Mouse (Mus musculus): ENCODE results near the gene Cyp4f16. TPM values are rescaled to one million over a fixed set of nuclear protein-coding genes. Genes with fewer than 3 reads are reported as not detected.
A peak's percentile ranks its signal among the peaks of the same experiment; 100 is the strongest.
"Not testable (repeated sequence)": the region's sequence is repeated elsewhere in the genome, so short reads cannot be mapped to it uniquely, and the experiment has no call there.

Cyp4f16 gene
- polyA plus RNA-seq (2015; fragmentation: Nextera tagmentation; extraction: Ambion mirVana), result 17.0 and 18.6 TPM in 2 replicates

- H3K4me2 ChIP-seq, result peak within 1 kb of the TSS; percentile 75
- H3K9ac ChIP-seq, result peak within 1 kb of the TSS; percentile 78
- not testable (repeated sequence) for H3K36me3 ChIP-seq; H3K27me3 ChIP-seq (replicated peaks); H3K9me3 ChIP-seq
- H3K27ac ChIP-seq (replicated peaks), result peak within 1 kb of the TSS; percentile 73
- ATAC-seq (ENCODE audit: extremely low read depth, insufficient number of reproducible peaks, low FRiP score, low TSS enrichment), result peak; percentile 82
- H3K4me3 ChIP-seq, result peak within 1 kb of the TSS; percentile 61
- peaks cover 21% of the 10 kb centered on the region for H3K4me1 ChIP-seq
- WGBS, result 3% methylated on average over 5 of the region's 5 CpGs
Measured at GRCm38 (mm10) chr17:32536051-32536866, at the start of gene Cyp4f16. Gene Cyp4f16, plus strand, starts transcription at chr17:32536558.

- Histone ChIP-seq H3K4me1 (peaks cover 6% of the 10 kb centered on the region), H3K9me3 (no peaks in the 10 kb centered on the region), H3K4me3 (peak overlapping the region; percentile 42), H3K9ac (peak overlapping the region; percentile 54), H3K27me3 (replicated peaks) (peaks cover 25% of the 10 kb centered on the region), H3K36me3 (no peaks in the 10 kb centered on the region), H3K27ac (replicated peaks) (no peak overlapping the region), H3K4me2 (peak overlapping the region; percentile 64)
- WGBS, result 7% methylated on average over 30 of the region's 30 CpGs
- no peak for ATAC-seq (ENCODE audit: extremely low read depth, insufficient number of reproducible peaks, low FRiP score, low TSS enrichment)
Measured at GRCm38 (mm10) chr17:32492349-32492980, 43.9 kb upstream of the Cyp4f16 start.

GRCm38 (mm10) chr17:32494601-32495000 is 41.8 kb upstream of the Cyp4f16 start:
- 50% methylated on average over 1 of the region's 1 CpGs for WGBS
- no peak for ATAC-seq (ENCODE audit: extremely low read depth, insufficient number of reproducible peaks, low FRiP score, low TSS enrichment)

GRCm38 (mm10) chr17:32500511-32500910 is 35.8 kb upstream of the Cyp4f16 start:
- not testable (repeated sequence) for H3K27me3 ChIP-seq (replicated peaks)

More at GRCm38 (mm10) chr17:32494601-32495000, 41.8 kb upstream of the Cyp4f16 start:
- Histone ChIP-seq H3K4me3 (no peak overlapping the region), H3K27me3 (replicated peaks) (peaks cover 23% of the 10 kb centered on the region), H3K9me3 (no peaks in the 10 kb centered on the region), H3K4me1 (peaks cover 6% of the 10 kb centered on the region), H3K4me2 (no peak overlapping the region), H3K27ac (replicated peaks) (no peak overlapping the region), H3K9ac (no peak overlapping the region), H3K36me3 (no peaks in the 10 kb centered on the region)

GRCm38 (mm10) chr17:32501051-32501450 is 35.3 kb upstream of the Cyp4f16 start:
- no peaks in the 10 kb centered on the region for H3K36me3 ChIP-seq
- H3K9me3 ChIP-seq, result no peaks in the 10 kb centered on the region
- H3K27ac ChIP-seq (replicated peaks), result 0 out of 2 replicates have a peak overlapping the region, but pooled peaks have one; percentile 41
- H3K4me1 ChIP-seq, result peaks cover 33% of the 10 kb centered on the region
- H3K4me3 ChIP-seq, result no peak overlapping the region
- WGBS, result 50% methylated on average over 3 of the region's 3 CpGs
- H3K27me3 ChIP-seq (replicated peaks), result no peaks in the 10 kb centered on the region
- ATAC-seq (ENCODE audit: extremely low read depth, insufficient number of reproducible peaks, low FRiP score, low TSS enrichment), result no peak
- no peak overlapping the region for H3K9ac ChIP-seq
- H3K4me2 ChIP-seq, result no peak overlapping the region

More at GRCm38 (mm10) chr17:32500511-32500910, 35.8 kb upstream of the Cyp4f16 start:
- ATAC-seq (ENCODE audit: extremely low read depth, insufficient number of reproducible peaks, low FRiP score, low TSS enrichment); H3K27ac ChIP-seq (replicated peaks); H3K4me2 ChIP-seq; H3K36me3 ChIP-seq; H3K4me3 ChIP-seq; H3K9me3 ChIP-seq; H3K9ac ChIP-seq: not testable (repeated sequence)
- peaks cover 30% of the 10 kb centered on the region for H3K4me1 ChIP-seq
- WGBS, result 77% methylated on average over 4 of the region's 4 CpGs

GRCm38 (mm10) chr17:32503111-32503510 is 33.2 kb upstream of the Cyp4f16 start:
- WGBS, result 62% methylated on average over 2 of the region's 2 CpGs
- Histone ChIP-seq H3K4me2 (no peak overlapping the region), H3K9me3 (no peaks in the 10 kb centered on the region), H3K27ac (replicated peaks) (no peak overlapping the region), H3K9ac (no peak overlapping the region), H3K4me3 (no peak overlapping the region), H3K4me1 (peaks cover 45% of the 10 kb centered on the region), H3K36me3 (no peaks in the 10 kb centered on the region), H3K27me3 (replicated peaks) (no peaks in the 10 kb centered on the region)
- ATAC-seq (ENCODE audit: extremely low read depth, insufficient number of reproducible peaks, low FRiP score, low TSS enrichment), result no peak

GRCm38 (mm10) chr17:32505851-32506728 is 30.3 kb upstream of the Cyp4f16 start, which contains the start of gene Cyp4f17:
Gene Cyp4f17, plus strand, starts transcription at chr17:32506050.
- Histone ChIP-seq H3K27me3 (replicated peaks) (no peaks in the 10 kb centered on the region), H3K4me3 (peak within 1 kb of the TSS; percentile 64), H3K9me3 (no peaks in the 10 kb centered on the region), H3K36me3 (peaks cover 14% of the 10 kb centered on the region), H3K4me2 (peak within 1 kb of the TSS; percentile 91), H3K9ac (peak within 1 kb of the TSS; percentile 81), H3K27ac (replicated peaks) (peak within 1 kb of the TSS; percentile 92), H3K4me1 (peaks cover 40% of the 10 kb centered on the region)
- ATAC-seq (ENCODE audit: extremely low read depth, insufficient number of reproducible peaks, low FRiP score, low TSS enrichment), result peak; percentile 81
- WGBS, result 1% methylated on average over 30 of the region's 30 CpGs

- no peak for ATAC-seq (ENCODE audit: extremely low read depth, insufficient number of reproducible peaks, low FRiP score, low TSS enrichment)
- Histone ChIP-seq H3K4me2 (peak overlapping the region; percentile 91), H3K27me3 (replicated peaks) (no peaks in the 10 kb centered on the region), H3K4me3 (peak overlapping the region; percentile 64), H3K27ac (replicated peaks) (peak overlapping the region; percentile 92), H3K9ac (peak overlapping the region; percentile 81), H3K36me3 (peaks cover 14% of the 10 kb centered on the region), H3K4me1 (peaks cover 33% of the 10 kb centered on the region), H3K9me3 (no peaks in the 10 kb centered on the region)
- 43% methylated on average over 9 of the region's 9 CpGs for WGBS
Measured at GRCm38 (mm10) chr17:32506729-32507245, 29.6 kb upstream of the Cyp4f16 start.

- no peak overlapping the region for H3K9ac ChIP-seq
- no peak overlapping the region for H3K4me3 ChIP-seq
- no peaks in the 10 kb centered on the region for H3K9me3 ChIP-seq
- no peak overlapping the region for H3K27ac ChIP-seq (replicated peaks)
- ATAC-seq (ENCODE audit: extremely low read depth, insufficient number of reproducible peaks, low FRiP score, low TSS enrichment), result no peak
- H3K4me2 ChIP-seq, result no peak overlapping the region
- H3K4me1 ChIP-seq, result no peaks in the 10 kb centered on the region
- H3K27me3 ChIP-seq (replicated peaks), result no peaks in the 10 kb centered on the region
- 73% methylated on average over 5 of the region's 5 CpGs for WGBS
- H3K36me3 ChIP-seq, result peaks cover 14% of the 10 kb centered on the region; the same call in 1 of the 2 replicates
Measured at GRCm38 (mm10) chr17:32516126-32516525, 20.2 kb upstream of the Cyp4f16 start.

GRCm38 (mm10) chr17:32521981-32522380 is 14.4 kb upstream of the Cyp4f16 start:
- Histone ChIP-seq H3K9me3 (no peaks in the 10 kb centered on the region), H3K27ac (replicated peaks) (no peak overlapping the region), H3K4me3 (no peak overlapping the region), H3K27me3 (replicated peaks) (no peaks in the 10 kb centered on the region), H3K9ac (no peak overlapping the region), H3K36me3 (peaks cover 52% of the 10 kb centered on the region), H3K4me2 (no peak overlapping the region), H3K4me1 (no peaks in the 10 kb centered on the region)
- ATAC-seq (ENCODE audit: extremely low read depth, insufficient number of reproducible peaks, low FRiP score, low TSS enrichment), result no peak
- 83% methylated on average over 5 of the region's 5 CpGs for WGBS

Data from heart, embryonic 13.5 days (tissue).